ENCODE assay signal across 27 mouse cellular contexts in the genomic region with DNA sequence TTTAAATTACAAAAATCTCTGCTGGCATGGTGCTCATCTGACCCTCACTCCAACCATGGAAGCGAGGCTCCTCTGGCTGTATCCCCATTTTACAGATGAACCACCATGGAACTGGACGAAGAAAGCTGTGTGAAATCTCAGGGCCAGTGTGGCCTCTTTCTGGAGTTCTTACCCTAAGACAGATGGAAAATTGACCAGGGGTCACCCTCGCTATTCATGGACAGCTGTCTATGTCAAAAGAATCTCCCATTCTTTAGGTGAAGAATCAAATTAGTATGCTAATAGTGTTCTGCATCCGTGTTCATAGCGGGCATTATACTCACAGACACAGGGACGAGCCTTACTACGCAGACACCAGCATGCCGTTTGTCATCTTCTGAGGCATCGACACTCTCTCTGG.
DNase-seq lines count a peak whose midpoint lies in the region; ATAC-seq and TF ChIP-seq lines count a peak whose summit lies in the region.
"Had no signal": no experiment of that assay in that cellular context is flagged by ENCODE, and none has a peak within 500 bp of the region (broad histone marks: within the 10 kb centered on the region; RNA-seq: fewer than 3 reads in every experiment).

No protein-coding gene starts in this region.

- peak; percentile 50 to 62 for DNase-seq in cerebellum, postnatal 10 days
- DNase-seq in cerebellum, postnatal 25 days = no peak
- peak; percentile 42 for DNase-seq in forebrain, embryonic 11.5 days (ENCODE audit: low spot score)
- no peak for DNase-seq in forebrain, postnatal 0 days
- no peak for DNase-seq in layer of hippocampus, adult 2 months (ENCODE audit: low spot score in 2 of 2)
- no peak for DNase-seq in layer of hippocampus, postnatal 25 days (ENCODE audit: extremely low spot score in 1 of 2, low spot score in 1 of 2)
- DNase-seq in kidney, adult 8-10 months = no peak
- DNase-seq: adrenal gland, adult 2 months; adrenal gland, postnatal 36 days; heart, adult 2 months; heart, postnatal 4 days; kidney, adult 2 months; kidney, postnatal 4 days; midbrain, embryonic 14.5 days; thymus, adult 18-20 months; thymus, postnatal 25 days had no signal

- no peak overlapping the region for H3K9ac ChIP-seq in forebrain, embryonic 11.5 days (ENCODE audit: low read length)
- H3K9ac ChIP-seq in forebrain, postnatal 0 days = no peak overlapping the region
- no peak overlapping the region for H3K9ac ChIP-seq in forebrain, embryonic 13.5 days
- H3K9ac ChIP-seq: embryonic facial prominence, embryonic 12.5 days; heart, embryonic 12.5 days; limb, embryonic 13.5 days; lung, embryonic 15.5 days had no signal

- no peak overlapping the region for H3K4me3 ChIP-seq in forebrain, embryonic 11.5 days (ENCODE audit: low read depth, low read length)
- no peak overlapping the region for H3K4me3 ChIP-seq in forebrain, postnatal 0 days (ENCODE audit: low read depth, low read length)
- no peak overlapping the region for H3K4me3 ChIP-seq in layer of hippocampus, adult 2 months
- no peak overlapping the region for H3K4me3 ChIP-seq in forebrain, embryonic 13.5 days
- H3K4me3 ChIP-seq: embryonic facial prominence, embryonic 12.5 days; heart, adult 2 months; heart, embryonic 12.5 days; limb, embryonic 13.5 days; lung, embryonic 15.5 days had no signal

- no peak overlapping the region for H3K4me2 ChIP-seq in forebrain, embryonic 11.5 days (ENCODE audit: low read depth, low read length, severe bottlenecking)
- no peak overlapping the region for H3K4me2 ChIP-seq in forebrain, postnatal 0 days (ENCODE audit: low read depth)
- no peak overlapping the region for H3K4me2 ChIP-seq in forebrain, embryonic 13.5 days
- H3K4me2 ChIP-seq: embryonic facial prominence, embryonic 12.5 days; heart, embryonic 12.5 days; limb, embryonic 13.5 days; liver, embryonic 11.5 days; lung, embryonic 15.5 days had no signal

- no peaks in the 10 kb centered on the region for H3K36me3 ChIP-seq in forebrain, embryonic 11.5 days (ENCODE audit: control insufficient read depth, insufficient read depth, low read length)
- H3K36me3 ChIP-seq in forebrain, postnatal 0 days (ENCODE audit: insufficient read depth) = no peaks in the 10 kb centered on the region
- H3K36me3 ChIP-seq in forebrain, embryonic 13.5 days (ENCODE audit: poor library complexity, severe bottlenecking) = no peaks in the 10 kb centered on the region
- H3K36me3 ChIP-seq: embryonic facial prominence, embryonic 12.5 days; heart, embryonic 12.5 days; limb, embryonic 13.5 days; lung, embryonic 15.5 days had no signal

- ATAC-seq in forebrain, embryonic 11.5 days (replicated peaks; ENCODE audit: low FRiP score) = 0 out of 2 replicates have a peak, but pooled peaks have one; percentile 11
- no peak for ATAC-seq in forebrain, postnatal 0 days
- ATAC-seq in forebrain, embryonic 13.5 days = no peak
- ATAC-seq: activated CD4-positive, CD25-positive, alpha-beta regulatory T cell, adult 4 months; inflammation-experienced regulatory T-cells, adult 6 months had no signal

- WGBS in forebrain, embryonic 11.5 days = 71% methylated on average over 9 of the region's 9 CpGs
- WGBS in forebrain, postnatal 0 days = 55% methylated on average over 9 of the region's 9 CpGs
- 62% methylated on average over 9 of the region's 9 CpGs for WGBS in forebrain, embryonic 13.5 days

- H3K27me3 ChIP-seq in forebrain, embryonic 11.5 days (ENCODE audit: control insufficient read depth, insufficient read depth, low read length) = no peaks in the 10 kb centered on the region; the same call in 1 of the 2 replicates
- no peaks in the 10 kb centered on the region for H3K27me3 ChIP-seq in forebrain, postnatal 0 days (ENCODE audit: insufficient read depth, low read length)
- 0 out of 2 replicates have a peak, but pooled peaks cover 11% of the 10 kb centered on the region for H3K27me3 ChIP-seq in forebrain, embryonic 13.5 days
- H3K27me3 ChIP-seq: CH12.LX; embryonic facial prominence, embryonic 12.5 days; heart, embryonic 12.5 days; lung, embryonic 15.5 days had no signal

- peaks cover 16% of the 10 kb centered on the region for H3K4me1 ChIP-seq in forebrain, embryonic 11.5 days (replicated peaks; ENCODE audit: control insufficient read depth, insufficient read depth, low read length)
- peaks cover 16% of the 10 kb centered on the region; the same call in 1 of the 2 replicates for H3K4me1 ChIP-seq in forebrain, postnatal 0 days (ENCODE audit: insufficient read depth)
- H3K4me1 ChIP-seq in forebrain, embryonic 13.5 days = peaks cover 77% of the 10 kb centered on the region
- H3K4me1 ChIP-seq: lung, embryonic 15.5 days had no signal

- no peaks in the 10 kb centered on the region for H3K9me3 ChIP-seq in forebrain, embryonic 11.5 days (ENCODE audit: control insufficient read depth, low read length)
- H3K9me3 ChIP-seq in forebrain, postnatal 0 days (ENCODE audit: low read length) = no peaks in the 10 kb centered on the region
- H3K9me3 ChIP-seq in forebrain, embryonic 13.5 days (replicated peaks) = no peaks in the 10 kb centered on the region
- H3K9me3 ChIP-seq: embryonic facial prominence, embryonic 12.5 days; heart, embryonic 12.5 days; limb, embryonic 13.5 days; lung, embryonic 15.5 days had no signal

- TF ChIP-seq CTCF in forebrain, postnatal 0 days (IDR thresholded peaks at IDR 0.05; ENCODE audit: low read depth) = no peak
- TF ChIP-seq CTCF in layer of hippocampus, adult 2 months (conservative IDR thresholded peaks at IDR 0.05) = no peak

- no peak overlapping the region for H3K27ac ChIP-seq in forebrain, embryonic 11.5 days (ENCODE audit: low read depth, low read length)
- no peak overlapping the region for H3K27ac ChIP-seq in forebrain, postnatal 0 days (ENCODE audit: low read depth, low read length)
- peak overlapping the region; percentile 43; the same call in 1 of the 2 replicates for H3K27ac ChIP-seq in layer of hippocampus, adult 2 months
- 0 out of 2 replicates have a peak overlapping the region, but pooled peaks have one; percentile 42 for H3K27ac ChIP-seq in forebrain, embryonic 13.5 days
- H3K27ac ChIP-seq: embryonic facial prominence, embryonic 12.5 days; heart, adult 2 months; kidney, postnatal 0 days; limb, embryonic 13.5 days; lung, embryonic 15.5 days; stomach, postnatal 0 days had no signal

Comparison
In these comparisons a context has a peak if more than half of its experiments do, and no peak if none do; other contexts are left out.
1. DNase-seq: peak in cerebellum, postnatal 10 days (2 of 2) and forebrain, embryonic 11.5 days (single experiment); none in cerebellum, postnatal 25 days (0 of 2), forebrain, postnatal 0 days (single experiment), layer of hippocampus, adult 2 months (0 of 2), layer of hippocampus, postnatal 25 days (0 of 2) and kidney, adult 8-10 months (0 of 2).
2. H3K27ac ChIP-seq: peak in layer of hippocampus, adult 2 months (single experiment) and forebrain, embryonic 13.5 days (single experiment); none in forebrain, embryonic 11.5 days (single experiment) and forebrain, postnatal 0 days (single experiment).